Mouse (Mus musculus) liver, adult 10 weeks (tissue): ENCODE measurements around the gene B4galt1. TPM values are rescaled to one million over a fixed set of nuclear protein-coding genes. Genes with fewer than 3 reads are reported as not detected.

Experiments
- polyA plus RNA-seq: library from polyadenylated mRNA; stranded (reverse); fragments of 350-450 nt; fragmentation: Illumina TruSeq; extraction: RNeasy Lipid Tissue Mini Kit (QIAGEN cat#74804); gene quantifications from one replicate; pipeline ENCODE4 v1.2.3, GENCODE M21; 2014; ENCODE audit warnings: low read depth, low replicate concordance

B4galt1 gene
- 23.9 TPM for polyA plus RNA-seq

GRCm38 (mm10) chr4:40853565-40854386 lies at the start of gene B4galt1:
B4galt1 (minus strand) TSS chr4:40854005.

GRCm38 (mm10) chr4:40757780-40758420 lies 95.9 kb downstream of the B4galt1 start, which contains the start of gene Smu1:
Smu1 (minus strand) TSS chr4:40757923.

Other genes with a start within 250 kb of the B4galt1 start
- 5.4 TPM for gene Aptx, start 150.8 kb downstream of the B4galt1 start, polyA plus RNA-seq
- gene Dnaja1, start 131.9 kb downstream of the B4galt1 start, polyA plus RNA-seq = 639 TPM
- 72.9 TPM for gene Smu1, start 96.1 kb downstream of the B4galt1 start, polyA plus RNA-seq
- not detected for gene Spink4, start 66.0 kb upstream of the B4galt1 start, polyA plus RNA-seq
- gene Bag1, start 94.3 kb upstream of the B4galt1 start, polyA plus RNA-seq = 180 TPM
- gene Chmp5, start 94.4 kb upstream of the B4galt1 start, polyA plus RNA-seq = 112 TPM
- 31.2 TPM for gene Nfx1, start 116.9 kb upstream of the B4galt1 start, polyA plus RNA-seq
- not detected for gene Aqp7, start 194.1 kb upstream of the B4galt1 start, polyA plus RNA-seq
- gene Aqp3, start 244.2 kb upstream of the B4galt1 start, polyA plus RNA-seq = not detected